Comparison of ENCODE assay signal across 23 mouse cellular contexts in the genomic region with DNA sequence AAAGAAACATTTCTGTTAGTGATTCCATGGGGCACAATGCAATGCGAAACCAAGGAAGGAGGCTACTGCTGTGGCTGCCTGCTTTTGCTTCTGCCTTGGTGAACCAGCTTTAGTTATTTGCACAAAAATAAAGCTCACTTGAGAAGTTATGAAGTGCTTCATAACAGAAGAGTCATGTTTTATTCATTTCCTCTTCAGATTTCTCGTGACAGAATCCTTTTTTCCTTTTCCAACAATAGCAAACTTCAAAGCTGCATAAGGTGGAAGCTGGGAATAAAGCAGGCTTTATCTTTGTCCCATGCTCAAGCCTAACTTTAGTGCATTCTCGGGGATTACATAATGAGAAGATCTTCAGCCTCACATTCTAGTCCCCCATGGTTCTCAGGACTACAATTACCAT.
DNase-seq lines count a peak whose midpoint lies in the region; ATAC-seq and TF ChIP-seq lines count a peak whose summit lies in the region.
"Had no signal": no experiment of that assay in that cellular context is flagged by ENCODE, and none has a peak within 500 bp of the region (broad histone marks: within the 10 kb centered on the region; RNA-seq: fewer than 3 reads in every experiment).

No protein-coding gene starts in this region.

- no peak for TF ChIP-seq CTCF in left cerebral cortex, adult 2 months (IDR thresholded peaks at IDR 0.05)

- H3K27ac ChIP-seq in forebrain, embryonic 14.5 days (ENCODE audit: low read depth, low read length): no peak overlapping the region
- H3K27ac ChIP-seq in forebrain, embryonic 15.5 days (replicated peaks): no peak overlapping the region
- H3K27ac ChIP-seq in left cerebral cortex, adult 2 months: peak overlapping the region; percentile 54; the same call in 1 of the 2 replicates
- no peak overlapping the region for H3K27ac ChIP-seq in midbrain, embryonic 15.5 days
- no peak overlapping the region for H3K27ac ChIP-seq in midbrain, embryonic 10.5 days (replicated peaks)
- H3K27ac ChIP-seq: embryonic facial prominence, embryonic 13.5 days; heart, embryonic 13.5 days; hindbrain, embryonic 15.5 days had no signal

- H3K9ac ChIP-seq in forebrain, embryonic 14.5 days (ENCODE audit: low read length): no peak overlapping the region
- H3K9ac ChIP-seq in forebrain, embryonic 15.5 days (replicated peaks): no peak overlapping the region
- no peak overlapping the region for H3K9ac ChIP-seq in midbrain, embryonic 15.5 days
- H3K9ac ChIP-seq: embryonic facial prominence, embryonic 13.5 days; heart, embryonic 13.5 days; hindbrain, embryonic 15.5 days had no signal

- no peak for ATAC-seq in forebrain, embryonic 14.5 days
- no peak for ATAC-seq in forebrain, embryonic 15.5 days (replicated peaks)
- peak; percentile 73 for ATAC-seq in midbrain, embryonic 15.5 days (replicated peaks)
- ATAC-seq: CD4-positive, CD25-positive, alpha-beta regulatory T cell, adult 4 months; forebrain, embryonic 16.5 days had no signal

- intact Hi-C loops in left cerebral cortex, adult 2 months (cut with DNase I): loop anchor here (5.0 kb wide), 1 partner anchor 51 kb away; no protein-coding TSS in a partner anchor
- intact Hi-C loops in left cerebral cortex, postnatal 36 days (cut with DNase I): no loop called here

- no peaks in the 10 kb centered on the region for H3K9me3 ChIP-seq in forebrain, embryonic 14.5 days (replicated peaks; ENCODE audit: control insufficient read depth, low read length)
- no peaks in the 10 kb centered on the region for H3K9me3 ChIP-seq in forebrain, embryonic 15.5 days
- H3K9me3 ChIP-seq in midbrain, embryonic 15.5 days: no peaks in the 10 kb centered on the region
- no peaks in the 10 kb centered on the region for H3K9me3 ChIP-seq in midbrain, embryonic 10.5 days (replicated peaks)
- H3K9me3 ChIP-seq: embryonic facial prominence, embryonic 13.5 days; G1E; heart, embryonic 13.5 days; hindbrain, embryonic 15.5 days had no signal

- WGBS in forebrain, embryonic 14.5 days: 40% methylated on average over 3 of the region's 3 CpGs
- 36% methylated on average over 3 of the region's 3 CpGs for WGBS in forebrain, embryonic 15.5 days
- 17% methylated on average over 3 of the region's 3 CpGs for WGBS in midbrain, embryonic 15.5 days
- 52% methylated on average over 3 of the region's 3 CpGs for WGBS in midbrain, embryonic 10.5 days

- no peaks in the 10 kb centered on the region for H3K27me3 ChIP-seq in forebrain, embryonic 14.5 days (replicated peaks; ENCODE audit: control insufficient read depth, insufficient read depth, low read length)
- H3K27me3 ChIP-seq in forebrain, embryonic 15.5 days: no peaks in the 10 kb centered on the region
- no peaks in the 10 kb centered on the region for H3K27me3 ChIP-seq in midbrain, embryonic 15.5 days (replicated peaks)
- no peaks in the 10 kb centered on the region for H3K27me3 ChIP-seq in midbrain, embryonic 10.5 days (ENCODE audit: low read depth, poor library complexity, severe bottlenecking)
- H3K27me3 ChIP-seq: embryonic facial prominence, embryonic 13.5 days; heart, embryonic 13.5 days; hindbrain, embryonic 15.5 days had no signal

- no peak overlapping the region for H3K4me2 ChIP-seq in forebrain, embryonic 14.5 days (ENCODE audit: low read length)
- no peak overlapping the region for H3K4me2 ChIP-seq in forebrain, embryonic 15.5 days (replicated peaks)
- H3K4me2 ChIP-seq in midbrain, embryonic 15.5 days: no peak overlapping the region
- H3K4me2 ChIP-seq: embryonic facial prominence, embryonic 13.5 days; heart, embryonic 13.5 days; hindbrain, embryonic 15.5 days had no signal

- H3K4me1 ChIP-seq in forebrain, embryonic 14.5 days (ENCODE audit: control insufficient read depth, insufficient read depth, low read length): no peaks in the 10 kb centered on the region
- no peaks in the 10 kb centered on the region for H3K4me1 ChIP-seq in forebrain, embryonic 15.5 days
- H3K4me1 ChIP-seq in midbrain, embryonic 15.5 days: peaks cover 3% of the 10 kb centered on the region; the same call in 1 of the 2 replicates
- peaks cover 4% of the 10 kb centered on the region for H3K4me1 ChIP-seq in midbrain, embryonic 10.5 days
- H3K4me1 ChIP-seq: embryonic facial prominence, embryonic 13.5 days; heart, embryonic 13.5 days; hindbrain, embryonic 15.5 days had no signal

- peak; percentile 12 for DNase-seq in forebrain, embryonic 14.5 days (ENCODE audit: low spot score)
- no peak for DNase-seq in left cerebral cortex, adult 2 months (ENCODE audit: extremely low spot score in 1 of 2, low spot score in 2 of 2)
- DNase-seq in left cerebral cortex, postnatal 36 days (ENCODE audit: low spot score in 2 of 2): no peak
- DNase-seq in midbrain, embryonic 10.5 days (ENCODE audit: low spot score): no peak
- DNase-seq in telencephalon, adult 2 months (ENCODE audit: low read depth, low spot score): peak; percentile 53
- no peak for DNase-seq in thymus, postnatal 14 days
- DNase-seq: adrenal gland, adult 8-10 months; adrenal gland, postnatal 36 days; B cell, adult 2 months; cerebellum, adult 11-12 months; cerebellum, adult 9-10 months; cerebellum, postnatal 25 days; gastrocnemius, postnatal 36 days; heart, adult 11 months; heart, postnatal 36 days had no signal

- H3K4me3 ChIP-seq in forebrain, embryonic 14.5 days (ENCODE audit: low read depth, low read length): no peak overlapping the region
- no peak overlapping the region for H3K4me3 ChIP-seq in forebrain, embryonic 15.5 days
- no peak overlapping the region for H3K4me3 ChIP-seq in left cerebral cortex, adult 2 months
- H3K4me3 ChIP-seq in midbrain, embryonic 15.5 days: no peak overlapping the region
- no peak overlapping the region for H3K4me3 ChIP-seq in midbrain, embryonic 10.5 days
- H3K4me3 ChIP-seq: embryonic facial prominence, embryonic 13.5 days; heart, embryonic 13.5 days; hindbrain, embryonic 15.5 days had no signal

- no peaks in the 10 kb centered on the region for H3K36me3 ChIP-seq in forebrain, embryonic 14.5 days (ENCODE audit: control insufficient read depth, insufficient read depth, low read length)
- H3K36me3 ChIP-seq in forebrain, embryonic 15.5 days: no peaks in the 10 kb centered on the region
- H3K36me3 ChIP-seq in midbrain, embryonic 15.5 days (replicated peaks): no peaks in the 10 kb centered on the region
- no peaks in the 10 kb centered on the region for H3K36me3 ChIP-seq in midbrain, embryonic 10.5 days
- H3K36me3 ChIP-seq: embryonic facial prominence, embryonic 13.5 days; G1E; heart, embryonic 13.5 days; hindbrain, embryonic 15.5 days had no signal

Comparison
In these comparisons a context has a peak if more than half of its experiments do, and no peak if none do; other contexts are left out.
1. DNase-seq: peak in forebrain, embryonic 14.5 days (single experiment) and telencephalon, adult 2 months (single experiment); none in left cerebral cortex, adult 2 months (0 of 2), left cerebral cortex, postnatal 36 days (0 of 2), midbrain, embryonic 10.5 days (single experiment) and thymus, postnatal 14 days (single experiment).